Mouse (Mus musculus): ENCODE measurements around the gene Dse.

GRCm38 (mm10) chr10:34246106-34246505, 38.6 kb upstream of the Dse start:
- no peak for TF ChIP-seq POLR2A (IDR thresholded peaks at IDR 0.05; ENCODE audit: low read depth, low read length)
- TF ChIP-seq CTCF (IDR thresholded peaks at IDR 0.05; ENCODE audit: borderline replicate concordance, insufficient read depth, low read length) = no peak
